Mouse (Mus musculus) neural tube, embryonic 10.5 days (tissue): ENCODE results near the gene Anks1b.
A peak's percentile ranks its signal among the peaks of the same experiment; 100 is the strongest.

Source experiments
- DNase-seq: peaks from one replicate; pipeline ENCODE4 v3.0.0-alpha.2; 2017; ENCODE audit warnings: low spot score; ENCODE audit errors: extremely low spot score

The Anks1b gene

GRCm38 (mm10) chr10:90373469-90373868 lies 500.2 kb downstream of the Anks1b start:
- DNase-seq: peak; percentile 19

GRCm38 (mm10) chr10:90376605-90377004 lies 503.3 kb downstream of the Anks1b start:
- no peak for DNase-seq

GRCm38 (mm10) chr10:90380062-90380461 lies 506.8 kb downstream of the Anks1b start:
- DNase-seq: no peak

GRCm38 (mm10) chr10:90380704-90381339 lies 507.5 kb downstream of the Anks1b start:
- DNase-seq: no peak

GRCm38 (mm10) chr10:90400382-90400781 lies 527.1 kb downstream of the Anks1b start:
- no peak for DNase-seq

- no peak for DNase-seq
Measured at GRCm38 (mm10) chr10:90408484-90408883, 535.2 kb downstream of the Anks1b start.

GRCm38 (mm10) chr10:90431527-90431926 lies 558.2 kb downstream of the Anks1b start:
- no peak for DNase-seq

- DNase-seq: peak; percentile 18
Measured at GRCm38 (mm10) chr10:90431974-90432373, 558.7 kb downstream of the Anks1b start.

- peak; percentile 16 for DNase-seq
Measured at GRCm38 (mm10) chr10:90432479-90432878, 559.2 kb downstream of the Anks1b start.

GRCm38 (mm10) chr10:90441036-90441435 lies 567.7 kb downstream of the Anks1b start:
- no peak for DNase-seq

- DNase-seq: no peak
Measured at GRCm38 (mm10) chr10:90441656-90442055, 568.3 kb downstream of the Anks1b start.

- DNase-seq: no peak
Measured at GRCm38 (mm10) chr10:90464906-90465305, 591.6 kb downstream of the Anks1b start.

- DNase-seq: no peak
Measured at GRCm38 (mm10) chr10:90465426-90465825, 592.1 kb downstream of the Anks1b start.

GRCm38 (mm10) chr10:90467546-90467945 lies 594.2 kb downstream of the Anks1b start:
- DNase-seq: no peak

- DNase-seq: no peak
Measured at GRCm38 (mm10) chr10:90493436-90493835, 620.1 kb downstream of the Anks1b start.

- DNase-seq: no peak
Measured at GRCm38 (mm10) chr10:90493996-90494642, 620.8 kb downstream of the Anks1b start.

- DNase-seq: no peak
Measured at GRCm38 (mm10) chr10:90494981-90495516, 621.7 kb downstream of the Anks1b start.

GRCm38 (mm10) chr10:90507561-90507960 lies 634.3 kb downstream of the Anks1b start:
- DNase-seq: no peak

- DNase-seq: no peak
Measured at GRCm38 (mm10) chr10:90512801-90513200, 639.5 kb downstream of the Anks1b start.

- DNase-seq: no peak
Measured at GRCm38 (mm10) chr10:90531813-90532212, 658.5 kb downstream of the Anks1b start.

GRCm38 (mm10) chr10:90535370-90535769 lies 662.1 kb downstream of the Anks1b start:
- no peak for DNase-seq

GRCm38 (mm10) chr10:90546635-90547034 lies 673.3 kb downstream of the Anks1b start:
- no peak for DNase-seq

GRCm38 (mm10) chr10:90562906-90563305 lies 689.6 kb downstream of the Anks1b start:
- DNase-seq: no peak
